Mouse (Mus musculus) kidney, postnatal 0 days (tissue): Measurements from ENCODE around the gene Acot11. TPM values are rescaled to one million over a fixed set of nuclear protein-coding genes. Genes with fewer than 3 reads are reported as not detected.

Experiments
- ATAC-seq: fragments of 200-750 bp; cut with Nextera tagmentation; replicated peaks from 2 replicates; pipeline ENCODE4 v1.8.0; 2017; ENCODE audit warnings: low read depth, moderate number of reproducible peaks, moderate TSS enrichment, moderate library complexity; ENCODE audit not compliant: low FRiP score
- DNase-seq: peaks from one replicate; pipeline ENCODE4 v3.0.0-alpha.2; 2016; ENCODE audit warnings: low spot score
- H3K27ac ChIP-seq: fragments of 300-500 bp; sonication (generic); 2 replicates; pipeline ENCODE4 v1.5.1; 2014; ENCODE audit warnings: mild to moderate bottlenecking
- H3K27me3 ChIP-seq: fragments of 300-500 bp; sonication (generic); 2 replicates; pipeline ENCODE4 v1.6.1; 2014; ENCODE audit warnings: low read length, mixed read lengths; ENCODE audit not compliant: insufficient read depth
- H3K36me3 ChIP-seq: fragments of 300-500 bp; sonication (generic); 2 replicates; pipeline ENCODE4 v1.6.1; 2014; ENCODE audit warnings: low read length, mixed read lengths; ENCODE audit not compliant: insufficient read depth
- H3K4me1 ChIP-seq: fragments of 300-500 bp; sonication (generic); replicated peaks from 2 replicates; pipeline ENCODE4 v1.6.1; 2014; ENCODE audit warnings: antibody characterized with exemption, low read length, mixed read lengths; ENCODE audit not compliant: insufficient read depth
- H3K4me2 ChIP-seq: fragments of 300-500 bp; sonication (generic); 2 replicates; pipeline ENCODE4 v1.6.1; 2014; ENCODE audit warnings: mild to moderate bottlenecking, low read length, moderate library complexity, mixed read lengths
- H3K4me3 ChIP-seq: fragments of 300-500 bp; sonication (generic); replicated peaks from 2 replicates; pipeline ENCODE4 v1.5.1; 2014; ENCODE audit warnings: low read depth, low read length
- H3K9ac ChIP-seq: fragments of 300-500 bp; sonication (generic); 2 replicates; pipeline ENCODE4 v1.6.1; 2014; ENCODE audit warnings: low read depth, low read length
- H3K9me3 ChIP-seq: fragments of 300-500 bp; sonication (generic); replicated peaks from 2 replicates; pipeline ENCODE4 v1.6.1; 2016; ENCODE audit warnings: low read length, inconsistent platforms, mixed read lengths
- CTCF ChIP-seq: IDR thresholded peaks from 2 replicates; pipeline ENCODE4 v1.5.1; 2016; ENCODE audit warnings: antibody characterized with exemption, low read depth, mild to moderate bottlenecking, moderate library complexity
- WGBS: fragments of 180-500 bp; shearing (Covaris S2); extraction: QIAGEN DNeasy Blood & Tissue Kit; methylation state at CpG from one replicate; pipeline ENCODE4 v1.1.7; 2014; 5-methylcytosine and 5-hydroxymethylcytosine counted together
- polyA plus RNA-seq: library from polyadenylated mRNA; unstranded; fragments of >200 nt; fragmentation: Nextera tagmentation; extraction: Ambion mirVana; gene quantifications from 2 replicates; pipeline ENCODE4 v1.2.1, GENCODE M21; 2015

The Acot11 gene
- polyA plus RNA-seq, 1 experiment from 2014 or later: 1.7 TPM

DNA sequence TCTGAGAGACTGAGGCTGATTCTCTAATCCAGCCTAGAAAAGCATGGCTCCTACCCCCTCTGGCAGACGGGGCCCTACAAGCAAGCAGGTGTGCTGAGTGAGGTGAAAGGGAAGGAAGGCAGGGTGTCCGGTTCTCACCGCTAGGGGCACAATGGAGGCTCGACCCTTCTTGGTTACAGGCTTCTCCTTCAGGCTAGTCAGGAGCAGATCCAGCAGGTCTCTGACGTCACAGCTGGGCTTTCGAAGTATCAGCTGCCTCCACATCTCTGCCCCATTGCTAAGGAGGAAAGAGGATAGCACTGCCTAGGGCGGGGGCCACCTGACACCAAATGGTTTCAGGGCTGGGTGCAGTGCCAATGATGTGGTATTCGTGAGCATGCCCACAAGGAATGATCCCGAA is 104.8 kb downstream of the Acot11 start:
- Histone ChIP-seq H3K4me2 (no peak overlapping the region), H3K27me3 (no peaks in the 10 kb centered on the region), H3K4me3 (no peak overlapping the region), H3K27ac (no peak overlapping the region), H3K4me1 (no peaks in the 10 kb centered on the region), H3K9me3 (no peaks in the 10 kb centered on the region), H3K9ac (no peak overlapping the region), H3K36me3 (no peaks in the 10 kb centered on the region)
- WGBS: 10% methylated on average over 9 of the region's 9 CpGs
- peak; percentile 75 for DNase-seq
- ATAC-seq: peak; percentile 71
- peak; percentile 78 for TF ChIP-seq CTCF

Other genes starting within 250 kb of the Acot11 start
- gene Dhcr24, start 244.0 kb downstream of the Acot11 start, polyA plus RNA-seq: 6.3 and 6.5 TPM in 2 replicates
- gene Lexm, start 187.8 kb downstream of the Acot11 start, polyA plus RNA-seq: not detected in 2 replicates
- gene Ttc22, start 182.6 kb downstream of the Acot11 start, polyA plus RNA-seq: 5.0 and 5.9 TPM in 2 replicates
- 11.8 and 12.8 TPM in 2 replicates for gene Pars2, start 153.9 kb downstream of the Acot11 start, polyA plus RNA-seq
- gene Ttc4, start 126.1 kb downstream of the Acot11 start, polyA plus RNA-seq: 63.7 and 64.0 TPM in 2 replicates
- gene Mroh7, start 74.1 kb downstream of the Acot11 start, polyA plus RNA-seq: 0.58 and 0.91 TPM in 2 replicates
- 8.8 and 11.4 TPM in 2 replicates for gene Fam151a, start 71.1 kb downstream of the Acot11 start, polyA plus RNA-seq
- gene Ssbp3, start 105.7 kb upstream of the Acot11 start, polyA plus RNA-seq: 62.6 and 68.3 TPM in 2 replicates